Mouse (Mus musculus) fat pad, adult 2 months (tissue): ENCODE data around the gene Cpxm2.

Experiments
- DNase-seq: peaks from one replicate; pipeline ENCODE4 v3.0.0-alpha.2; 2011; ENCODE audit warnings: low read depth, low spot score; ENCODE audit errors: extremely low read depth

The Cpxm2 gene

DNA sequence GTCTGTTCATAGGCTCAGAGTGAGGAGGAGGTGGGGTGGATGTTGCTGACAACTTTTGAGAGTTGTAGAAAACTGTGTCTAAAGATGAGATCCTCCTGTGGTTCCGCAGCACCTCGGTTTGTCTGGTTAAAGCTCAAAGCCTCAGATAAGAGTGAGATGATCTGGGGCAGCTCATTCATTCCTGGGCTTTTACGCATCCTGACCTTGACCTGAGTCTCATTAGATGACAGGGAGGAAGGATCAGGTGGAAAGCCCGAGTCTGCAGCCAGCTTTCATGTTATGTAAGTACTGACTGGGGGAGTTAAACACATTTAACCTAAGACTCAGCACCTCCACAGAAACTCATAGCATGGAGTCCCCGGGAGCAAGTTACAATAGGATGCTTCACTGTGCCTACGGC, 127.9 kb downstream of the Cpxm2 start:
- no peak for DNase-seq

DNA sequence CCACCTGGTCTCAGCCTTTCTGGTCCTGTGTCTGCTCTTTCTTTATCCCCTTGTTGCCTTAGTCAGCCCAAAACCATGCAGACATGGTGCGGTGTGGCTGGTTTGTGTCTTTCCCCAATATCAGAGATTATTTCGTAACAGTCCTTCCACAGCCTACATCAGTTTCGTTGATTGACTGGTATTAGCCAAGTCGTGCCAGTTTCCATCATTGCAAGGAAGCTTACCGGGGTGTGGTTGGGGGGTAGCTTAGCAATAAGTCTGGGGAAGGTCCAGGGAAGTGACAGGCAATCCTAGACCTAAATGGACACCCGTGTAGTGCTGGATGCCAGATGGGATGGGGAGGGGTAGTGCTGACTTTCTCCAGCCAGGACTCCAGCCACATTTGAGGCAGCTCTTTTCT, 128.9 kb downstream of the Cpxm2 start:
- no peak for DNase-seq

DNA sequence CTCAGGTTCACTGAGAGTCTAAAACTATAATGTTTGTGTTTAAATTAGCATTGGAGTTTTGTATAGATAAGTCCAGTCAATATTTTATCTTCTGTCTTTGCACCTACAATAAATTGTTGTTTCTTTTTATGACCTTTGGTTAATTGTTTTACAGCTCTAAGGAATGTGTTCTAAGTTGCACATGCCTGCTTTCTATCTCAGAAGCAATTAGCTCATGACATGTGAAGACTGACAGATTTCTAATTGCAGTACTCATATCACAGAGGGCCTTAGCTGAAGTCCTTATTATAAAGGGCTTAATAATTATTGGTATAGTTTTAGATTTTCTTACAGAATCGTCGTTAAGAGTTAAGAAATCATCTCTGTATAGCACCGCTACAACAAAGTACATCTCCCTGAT, 138.6 kb downstream of the Cpxm2 start:
- DNase-seq, result no peak

DNA sequence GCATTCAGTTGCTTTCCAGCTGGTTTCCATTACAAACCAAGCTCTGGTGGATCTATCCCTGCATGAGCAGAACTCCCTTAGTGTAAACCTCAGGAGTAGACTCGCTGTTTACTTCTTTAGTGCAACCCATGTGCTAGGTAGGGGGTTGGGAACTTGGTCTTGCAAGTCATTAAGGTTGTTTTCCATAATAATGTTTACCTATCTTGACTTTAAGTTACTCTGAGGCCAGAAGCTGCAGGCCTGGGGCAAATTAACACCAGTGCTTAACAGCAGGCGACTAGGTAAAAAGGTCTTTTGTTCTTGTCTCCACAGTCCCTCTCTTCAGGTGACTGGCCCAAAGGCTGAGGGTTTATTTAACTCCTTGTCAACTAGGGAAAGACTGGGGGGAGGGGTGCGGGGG, 139.3 kb downstream of the Cpxm2 start:
- DNase-seq, result no peak

DNA sequence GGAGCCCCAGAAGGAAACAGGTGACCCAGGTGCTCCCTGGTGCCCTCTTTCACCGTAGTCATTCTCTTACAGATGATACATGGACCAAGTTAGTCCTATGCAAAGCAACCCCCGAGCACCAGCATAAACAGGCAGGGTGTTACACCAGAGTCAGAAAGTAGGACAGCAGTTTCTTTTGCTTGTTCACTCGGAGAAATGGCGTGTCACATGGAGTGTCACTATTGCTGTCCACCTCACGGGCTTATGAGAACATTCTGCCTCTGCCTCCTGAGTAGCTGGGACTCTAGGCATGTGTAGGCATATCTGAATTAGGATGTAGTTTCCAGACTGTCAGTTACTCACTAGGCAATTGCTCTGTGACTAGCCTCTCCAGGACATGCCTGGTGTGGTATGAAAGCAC, 140.6 kb downstream of the Cpxm2 start:
- DNase-seq, result no peak

DNA sequence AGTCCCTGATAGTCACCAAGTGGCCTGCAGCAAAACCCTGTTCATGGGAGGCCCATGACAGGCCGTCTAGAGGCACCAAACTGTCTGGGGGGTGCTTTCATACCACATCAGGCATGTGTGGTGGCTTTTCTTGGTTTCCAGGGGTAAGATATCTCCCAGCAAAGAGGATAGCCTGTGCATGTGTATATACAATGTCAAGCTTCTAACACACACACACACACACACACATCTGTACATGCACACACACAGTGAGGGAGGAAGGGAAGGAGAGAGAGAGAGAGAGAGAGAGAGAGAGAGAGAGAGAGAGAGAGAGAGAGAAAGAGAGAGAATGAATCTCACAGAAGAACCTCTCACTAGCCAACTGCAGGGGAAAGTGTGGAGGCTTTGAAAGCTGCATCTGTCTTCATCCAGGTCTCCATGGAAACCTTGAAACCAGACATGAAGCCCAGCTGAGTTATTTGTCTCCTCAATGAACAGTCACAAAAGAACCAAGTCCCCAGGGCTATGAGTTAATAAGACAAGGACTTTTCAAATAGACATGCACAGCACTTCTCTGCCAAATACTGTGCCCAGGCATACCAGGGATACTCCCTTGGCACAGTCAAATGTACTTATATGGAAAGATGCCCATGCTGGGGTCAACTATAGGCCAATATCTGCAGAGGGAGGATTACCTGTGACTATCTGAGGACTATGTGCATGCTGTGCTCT, 141.4 kb downstream of the Cpxm2 start:
- DNase-seq, result no peak

DNA sequence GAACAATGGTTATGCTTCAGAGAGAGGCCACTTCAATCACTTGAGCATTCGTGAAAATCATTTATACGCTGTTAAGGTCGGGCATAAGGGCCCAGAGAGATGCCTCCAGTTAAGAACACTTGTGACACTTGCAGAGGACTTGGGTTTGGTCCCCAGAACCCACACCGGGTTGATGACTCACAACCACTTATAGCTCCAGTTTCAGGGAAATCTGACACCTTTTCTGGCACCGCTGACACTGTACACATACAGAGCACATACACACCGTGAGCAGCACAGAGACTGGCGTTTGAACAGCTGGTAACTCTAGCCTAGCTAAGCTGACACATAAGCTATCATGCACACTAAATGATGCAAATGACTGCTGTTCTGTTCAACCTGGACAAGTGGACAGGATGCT, 145.5 kb downstream of the Cpxm2 start:
- DNase-seq, result no peak

DNA sequence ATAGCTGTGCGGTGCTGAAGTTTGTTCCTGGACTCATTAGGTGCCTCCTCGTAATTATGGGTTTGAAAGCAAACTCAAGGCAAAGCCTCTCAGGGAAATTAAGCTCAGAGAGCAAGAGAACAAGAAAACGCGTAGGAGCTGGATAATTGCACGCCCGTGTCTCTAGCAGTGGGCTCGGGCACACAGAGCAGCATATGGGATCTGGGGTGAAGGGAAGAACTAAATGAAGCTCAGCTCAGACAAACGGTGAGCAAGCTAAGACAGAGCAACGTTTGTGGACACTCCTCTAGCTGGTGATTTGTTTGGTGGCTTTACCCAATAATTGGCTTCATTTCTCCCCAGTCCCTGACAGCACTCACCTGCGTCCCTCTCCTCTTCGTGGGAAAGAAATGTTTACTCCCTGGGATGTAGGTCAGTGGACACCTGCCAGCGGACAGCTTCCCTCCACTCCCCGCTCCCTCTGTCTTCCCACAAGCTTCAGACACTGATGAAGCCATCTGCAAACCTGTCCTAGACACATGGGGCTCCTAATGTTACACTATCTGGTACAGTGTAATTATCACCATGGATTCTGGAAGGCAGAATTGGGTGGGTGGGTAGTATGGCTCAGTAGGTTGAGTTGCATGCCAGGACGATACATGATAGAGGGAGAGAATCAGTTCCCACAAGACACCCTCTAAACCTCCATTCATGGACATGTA, 148.4 kb downstream of the Cpxm2 start:
- DNase-seq, result no peak

DNA sequence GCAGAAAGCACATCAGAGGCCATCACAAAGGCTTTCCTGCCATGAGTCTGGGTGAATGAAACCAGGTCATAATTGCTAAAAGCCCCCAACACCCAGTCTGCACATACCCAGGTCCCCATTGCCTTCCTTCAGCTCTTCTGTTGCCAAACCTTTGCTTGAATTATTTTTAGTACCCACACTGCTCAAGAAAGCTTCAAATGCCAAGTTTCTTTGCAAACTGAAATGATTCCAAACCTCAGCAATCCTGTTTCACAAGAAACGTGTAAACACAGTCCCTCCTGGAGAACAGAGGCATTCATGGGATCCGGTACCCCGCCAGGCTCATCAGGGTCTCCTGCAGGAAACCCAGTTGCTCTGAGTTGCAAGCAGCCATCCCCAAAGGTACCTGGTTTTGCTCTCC, 161.7 kb downstream of the Cpxm2 start:
- DNase-seq, result no peak

DNA sequence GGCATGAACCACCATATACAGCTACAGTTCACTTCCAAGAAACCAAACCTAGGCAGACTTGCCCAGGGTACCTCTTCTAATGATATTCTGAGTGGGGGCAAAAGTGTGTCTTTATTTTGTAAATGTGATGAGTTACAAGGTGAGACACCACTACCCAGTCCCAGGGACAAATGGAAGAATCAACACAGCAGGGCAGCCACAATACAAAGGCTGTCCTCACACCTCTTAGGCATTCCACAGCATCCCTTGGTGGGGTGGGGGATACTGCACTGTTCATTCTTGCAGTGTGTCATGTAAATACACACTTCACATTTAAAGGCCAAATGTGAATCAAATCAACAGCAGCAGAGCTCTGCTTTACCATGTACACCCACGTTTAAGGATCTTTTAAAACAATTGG, 162.3 kb downstream of the Cpxm2 start:
- DNase-seq, result no peak

DNA sequence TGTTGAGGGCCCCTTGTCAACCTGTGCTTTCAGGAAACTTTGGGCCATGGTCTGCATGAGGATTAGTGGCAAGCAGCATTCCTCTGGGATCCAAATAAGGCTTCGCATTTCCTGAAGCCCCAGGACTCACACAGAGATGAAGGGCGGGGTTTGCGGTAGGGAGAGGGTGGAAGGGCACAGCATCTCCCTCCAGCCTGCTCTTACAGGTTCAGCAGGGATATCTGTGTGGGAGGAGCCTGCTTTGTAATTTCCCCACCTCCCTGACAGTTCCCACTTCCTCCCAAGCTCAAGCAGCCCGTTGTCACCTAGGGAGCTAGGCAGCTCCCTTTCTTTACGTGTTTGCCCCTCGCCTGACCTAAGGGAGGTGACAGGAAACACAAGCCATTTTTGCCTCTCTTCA, 165.5 kb downstream of the Cpxm2 start:
- DNase-seq, result no peak
